Mouse (Mus musculus) retina, embryonic 14.5 days (tissue): Measurements from ENCODE around the gene Gm16368.
"Not testable (repeated sequence)": the region's sequence is repeated elsewhere in the genome, so short reads cannot be mapped to it uniquely, and the experiment has no call there.

Experiments
- DNase-seq: peaks from one replicate; pipeline ENCODE4 v3.0.0-alpha.2; 2015; ENCODE audit warnings: low spot score

Gm16368 gene

DNA sequence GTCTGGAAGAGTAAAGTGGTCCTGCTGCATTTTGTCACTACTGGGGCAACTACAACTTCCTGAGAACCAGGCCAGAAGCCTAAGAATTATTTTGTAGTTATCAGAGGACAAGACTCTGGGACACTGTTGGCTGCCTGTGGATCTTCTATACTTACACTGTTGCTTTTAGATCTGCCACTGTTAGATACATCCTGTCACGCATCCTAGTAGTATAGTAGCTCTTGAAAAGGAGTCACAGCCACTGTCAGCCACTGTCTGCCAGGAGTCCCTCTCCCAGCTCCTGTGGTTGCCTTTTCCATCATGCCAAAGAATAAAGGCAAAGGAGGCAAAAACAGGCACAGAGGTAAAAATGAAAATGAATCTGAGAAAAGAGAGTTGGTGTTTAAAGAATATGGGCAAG is at the start of gene Gm16368:
Gene Gm16368, plus strand, starts transcription at position 301 of the 400 bp plus-strand sequence.
- not testable (repeated sequence) for DNase-seq

DNA sequence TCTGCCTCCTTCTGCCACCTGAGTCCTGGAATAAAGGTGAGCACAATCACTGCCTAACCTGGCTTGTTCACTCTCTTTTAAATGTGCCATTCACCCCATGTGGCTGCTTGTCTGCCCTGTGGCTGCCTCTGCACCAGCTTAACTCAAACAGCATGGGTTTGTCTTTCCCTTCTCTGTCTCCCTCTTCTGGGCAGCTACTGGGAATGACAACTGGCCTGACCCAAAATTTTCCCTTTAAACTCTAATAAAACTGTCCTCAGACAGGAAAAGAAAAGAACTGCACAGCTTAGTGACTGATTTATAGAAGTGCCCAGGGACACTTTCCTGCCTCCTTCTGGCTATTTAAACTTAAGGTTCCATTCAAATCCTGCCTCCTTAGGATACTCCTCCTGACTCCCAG is 44.4 kb upstream of the Gm16368 start:
- DNase-seq = not testable (repeated sequence)

- DNase-seq = not testable (repeated sequence)
Observed at GRCm38 (mm10) chr12:88039703-88040102, 43.8 kb upstream of the Gm16368 start.

DNA sequence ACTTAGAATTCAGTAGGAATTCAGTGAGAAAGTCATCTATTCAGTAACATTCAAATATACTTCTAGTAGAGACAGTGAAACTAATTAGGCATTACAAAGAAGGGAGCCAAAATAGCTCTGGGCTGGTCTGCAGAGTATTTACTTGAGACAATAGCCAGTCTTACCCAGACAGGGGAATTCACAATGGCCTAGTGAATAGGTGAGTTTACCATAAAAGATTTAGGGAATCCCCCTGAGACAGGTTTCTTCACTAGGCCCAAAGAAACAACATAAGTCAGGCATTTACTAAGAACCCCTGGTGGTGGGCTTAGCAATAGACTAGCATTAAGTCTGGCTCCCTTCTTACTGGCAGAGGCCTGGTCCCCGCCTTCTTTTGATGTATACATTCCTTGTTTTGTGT is 38.3 kb upstream of the Gm16368 start:
- DNase-seq = not testable (repeated sequence)
